Mouse (Mus musculus) heart, adult 2 months (tissue): ENCODE results near the gene Pcsk5. TPM values are rescaled to one million over a fixed set of nuclear protein-coding genes. Genes with fewer than 3 reads are reported as not detected.

Experiments
- DNase-seq, 2 experiments: peaks; one replicate each; pipeline ENCODE4 v3.0.0; 2021
- H3K27ac ChIP-seq: fragments of 200-600 bp; 2 replicates; pipeline ENCODE4 v1.8.1; 2022
- H3K27me3 ChIP-seq: fragments of 200-500 bp; 2 replicates; pipeline ENCODE4 v1.6.1; 2012; ENCODE audit warnings: mild to moderate bottlenecking, low read length, inconsistent platforms, mixed read lengths; ENCODE audit not compliant: control insufficient read depth, insufficient read depth
- H3K36me3 ChIP-seq: fragments of 200-500 bp; 2 replicates; pipeline ENCODE4 v1.6.1; 2012; ENCODE audit warnings: low read length, inconsistent platforms; ENCODE audit not compliant: control insufficient read depth, insufficient read depth
- H3K4me1 ChIP-seq: fragments of 200-500 bp; 2 replicates; pipeline ENCODE4 v1.6.1; 2011; ENCODE audit warnings: low read length; ENCODE audit not compliant: control insufficient read depth, insufficient read depth
- H3K4me3 ChIP-seq: fragments of 200-600 bp; 2 replicates; pipeline ENCODE4 v1.8.1; 2022
- H3K79me2 ChIP-seq: fragments of 200-500 bp; replicated peaks from 2 replicates; pipeline ENCODE4 v1.6.1; 2012; ENCODE audit warnings: mild to moderate bottlenecking, inconsistent platforms, low read length, moderate library complexity, mixed read lengths; ENCODE audit not compliant: control insufficient read depth, insufficient read depth
- H3K9ac ChIP-seq: fragments of 200-500 bp; 2 replicates; pipeline ENCODE4 v1.6.1; 2012; ENCODE audit warnings: low read depth, mild to moderate bottlenecking, control low read depth, inconsistent platforms, low read length, mixed read lengths
- CTCF ChIP-seq: fragments of 200-600 bp; IDR thresholded peaks from 2 replicates; pipeline ENCODE4 v1.8.1; 2022; ENCODE audit warnings: antibody characterized with exemption, mild to moderate bottlenecking, moderate library complexity
- EP300 ChIP-seq: fragments of 200-500 bp; IDR thresholded peaks from 2 replicates; pipeline ENCODE4 v1.6.1; 2011; ENCODE audit warnings: low read depth, low read length, control low read depth; ENCODE audit not compliant: insufficient read depth
- POLR2A ChIP-seq: fragments of 200-500 bp; IDR thresholded peaks from 2 replicates; pipeline ENCODE4 v1.6.1; 2011; ENCODE audit warnings: mild to moderate bottlenecking, low read depth, low read length, control low read depth; ENCODE audit not compliant: insufficient read depth
- WGBS: fragments of 180-500 bp; shearing (Covaris S2); methylation state at CpG from one replicate; pipeline ENCODE4 v1.1.7; 2018; 5-methylcytosine and 5-hydroxymethylcytosine counted together
- intact Hi-C: fragments of 180-260 bp; cut with DNase I; formaldehyde crosslinking; loops from one replicate; pipeline ENCODE4 v1.15.1; 2025
- polyA plus RNA-seq: library from polyadenylated mRNA; depleted of rRNA; stranded (reverse); fragments of >200 nt; gene quantifications from 2 replicates; pipeline ENCODE4 v1.2.3, GENCODE M21; 2012
- total RNA-seq, 2 experiments: library from RNA; stranded (reverse); gene quantifications; 2 replicates each; pipeline ENCODE4 v1.2.3; 2021

Gene Pcsk5
- total and polyA plus RNA-seq, 3 experiments, result 1.5 to 2.8 (median 1.9) TPM

- Histone ChIP-seq H3K79me2 (no peaks in the 10 kb centered on the region), H3K4me1 (no peaks in the 10 kb centered on the region), H3K27ac (no peak overlapping the region), H3K9ac (no peak overlapping the region), H3K36me3 (no peaks in the 10 kb centered on the region), H3K4me3 (no peak overlapping the region), H3K27me3 (no peaks in the 10 kb centered on the region)
- 80% methylated on average over 5 of the region's 5 CpGs for WGBS
- TF ChIP-seq CTCF (no peak), EP300 (no peak), POLR2A (no peak)
- intact Hi-C loops, result no loop called here
- DNase-seq, result no peak
Observed at GRCm38 (mm10) chr19:17410465-17411065, 426.9 kb downstream of the Pcsk5 start.

GRCm38 (mm10) chr19:17409351-17409750, 428.1 kb downstream of the Pcsk5 start:
- H3K36me3 ChIP-seq, result no peaks in the 10 kb centered on the region
- 47% methylated on average over 3 of the region's 3 CpGs for WGBS
- H3K27me3 ChIP-seq, result no peaks in the 10 kb centered on the region
- H3K4me3 ChIP-seq, result no peak overlapping the region
- no peak overlapping the region for H3K9ac ChIP-seq
- H3K27ac ChIP-seq, result no peak overlapping the region
- no peak for TF ChIP-seq POLR2A
- no peak for DNase-seq
- H3K79me2 ChIP-seq, result no peaks in the 10 kb centered on the region
- intact Hi-C loops, result no loop called here
- H3K4me1 ChIP-seq, result no peaks in the 10 kb centered on the region

- Histone ChIP-seq H3K79me2 (no peaks in the 10 kb centered on the region), H3K27ac (no peak overlapping the region), H3K4me1 (no peaks in the 10 kb centered on the region), H3K36me3 (no peaks in the 10 kb centered on the region), H3K27me3 (no peaks in the 10 kb centered on the region), H3K9ac (no peak overlapping the region), H3K4me3 (no peak overlapping the region)
- TF ChIP-seq EP300 (no peak), POLR2A (no peak), CTCF (no peak)
- intact Hi-C loops, result no loop called here
- no peak for DNase-seq
Observed at GRCm38 (mm10) chr19:17408591-17408990, 428.8 kb downstream of the Pcsk5 start.

GRCm38 (mm10) chr19:17406823-17407222, 430.6 kb downstream of the Pcsk5 start:
- Histone ChIP-seq H3K27ac (no peak overlapping the region), H3K9ac (no peak overlapping the region), H3K4me1 (no peaks in the 10 kb centered on the region), H3K79me2 (no peaks in the 10 kb centered on the region), H3K27me3 (no peaks in the 10 kb centered on the region), H3K36me3 (no peaks in the 10 kb centered on the region), H3K4me3 (no peak overlapping the region)
- intact Hi-C loops, result no loop called here
- TF ChIP-seq CTCF, result no peak
- DNase-seq, result no peak
- WGBS, result 92% methylated on average over 5 of the region's 5 CpGs

- Histone ChIP-seq H3K36me3 (peaks cover 13% of the 10 kb centered on the region), H3K4me1 (0 out of 2 replicates have a peak, but pooled peaks cover 1% of the 10 kb centered on the region), H3K9ac (no peak overlapping the region), H3K79me2 (no peaks in the 10 kb centered on the region), H3K27ac (no peak overlapping the region), H3K27me3 (no peaks in the 10 kb centered on the region), H3K4me3 (no peak overlapping the region)
- 91% methylated on average over 4 of the region's 4 CpGs for WGBS
- intact Hi-C loops, result no loop called here
- no peak for DNase-seq
- TF ChIP-seq EP300 (no peak), CTCF (no peak), POLR2A (no peak)
Observed at GRCm38 (mm10) chr19:17403175-17403574, 434.3 kb downstream of the Pcsk5 start.

GRCm38 (mm10) chr19:17400571-17400970, 436.9 kb downstream of the Pcsk5 start:
- WGBS, result 40% methylated on average over 4 of the region's 4 CpGs

More at GRCm38 (mm10) chr19:17400571-17400970, 436.9 kb downstream of the Pcsk5 start:
- Histone ChIP-seq H3K79me2 (no peaks in the 10 kb centered on the region), H3K4me1 (peaks cover 5% of the 10 kb centered on the region), H3K9ac (no peak overlapping the region), H3K27ac (no peak overlapping the region), H3K4me3 (no peak overlapping the region), H3K27me3 (no peaks in the 10 kb centered on the region), H3K36me3 (peaks cover 21% of the 10 kb centered on the region)
- DNase-seq, result no peak
- intact Hi-C loops, result no loop called here
- TF ChIP-seq CTCF (no peak), POLR2A (no peak), EP300 (no peak)
